Mouse (Mus musculus) thymus, postnatal 14 days (tissue): ENCODE results near the gene C87436.
"Not testable (repeated sequence)": the region's sequence is repeated elsewhere in the genome, so short reads cannot be mapped to it uniquely, and the experiment has no call there.

Experiments used
- DNase-seq: peaks from one replicate; pipeline ENCODE4 v3.0.0; 2021

Gene C87436

GRCm38 (mm10) chr6:86487358-86488148 lies 49.4 kb downstream of the C87436 start:
- peak; percentile 91 for DNase-seq

GRCm38 (mm10) chr6:86488149-86488485 lies 49.9 kb downstream of the C87436 start:
- peak; percentile 36 for DNase-seq

- DNase-seq = no peak
Measured at GRCm38 (mm10) chr6:86489945-86490344, 51.8 kb downstream of the C87436 start.

GRCm38 (mm10) chr6:86490413-86490812 lies 52.2 kb downstream of the C87436 start:
- not testable (repeated sequence) for DNase-seq

- no peak for DNase-seq
Measured at GRCm38 (mm10) chr6:86493469-86494263, 55.5 kb downstream of the C87436 start.

- DNase-seq = no peak
Measured at GRCm38 (mm10) chr6:86494767-86495166, 56.6 kb downstream of the C87436 start.

GRCm38 (mm10) chr6:86495661-86496060 lies 57.5 kb downstream of the C87436 start:
- DNase-seq = no peak

GRCm38 (mm10) chr6:86496127-86496526 lies 58.0 kb downstream of the C87436 start:
- no peak for DNase-seq

- DNase-seq = no peak
Measured at GRCm38 (mm10) chr6:86496585-86496984, 58.4 kb downstream of the C87436 start.

GRCm38 (mm10) chr6:86497071-86497815 lies 59.1 kb downstream of the C87436 start:
- DNase-seq = no peak

- no peak for DNase-seq
Measured at GRCm38 (mm10) chr6:86497942-86498732, 60.0 kb downstream of the C87436 start.

GRCm38 (mm10) chr6:86499571-86500109 lies 61.5 kb downstream of the C87436 start:
- DNase-seq = no peak

GRCm38 (mm10) chr6:86503513-86503912 lies 65.3 kb downstream of the C87436 start:
- DNase-seq = no peak

GRCm38 (mm10) chr6:86505671-86506070 lies 67.5 kb downstream of the C87436 start:
- DNase-seq = no peak

GRCm38 (mm10) chr6:86506309-86506708 lies 68.1 kb downstream of the C87436 start:
- no peak for DNase-seq

- no peak for DNase-seq
Measured at GRCm38 (mm10) chr6:86507116-86507515, 68.9 kb downstream of the C87436 start.

GRCm38 (mm10) chr6:86508736-86509135 lies 70.6 kb downstream of the C87436 start:
- no peak for DNase-seq

GRCm38 (mm10) chr6:86509194-86509865 lies 71.2 kb downstream of the C87436 start:
- DNase-seq = no peak

GRCm38 (mm10) chr6:86509866-86510200 lies 71.7 kb downstream of the C87436 start:
- DNase-seq = no peak

- DNase-seq = no peak
Measured at GRCm38 (mm10) chr6:86510979-86511378, 72.8 kb downstream of the C87436 start.

GRCm38 (mm10) chr6:86513296-86513695 lies 75.1 kb downstream of the C87436 start:
- DNase-seq = no peak

GRCm38 (mm10) chr6:86516021-86516420 lies 77.8 kb downstream of the C87436 start:
- no peak for DNase-seq
